In the genomic region with DNA sequence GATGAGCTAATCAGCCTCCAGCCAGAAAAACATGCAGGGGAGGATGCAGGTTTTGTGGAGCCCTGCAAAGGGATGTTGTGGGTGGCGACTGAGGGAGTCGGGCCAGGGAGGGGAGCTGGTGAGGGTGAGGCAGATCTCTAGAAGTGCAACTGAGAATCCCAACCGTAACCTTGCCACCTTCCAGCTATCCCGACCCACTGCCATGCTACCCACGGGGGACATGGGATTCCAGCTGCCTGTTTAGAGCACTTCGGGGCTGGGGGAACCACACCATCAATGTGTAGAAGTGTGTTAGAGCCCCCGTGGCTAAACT, we compare ENCODE assay signal across 8 mouse cellular contexts. TPM values are rescaled to one million over a fixed set of nuclear protein-coding genes. Genes with fewer than 3 reads are reported as not detected.
DNase-seq lines count a peak whose midpoint lies in the region; ATAC-seq and TF ChIP-seq lines count a peak whose summit lies in the region.

No protein-coding gene starts in this region.

- DNase-seq in liver, embryonic 11.5 days (ENCODE audit: low spot score) = no peak
- no peak for DNase-seq in forebrain, embryonic 11.5 days (ENCODE audit: low spot score)
- no peak for DNase-seq in right cerebral cortex, postnatal 10 days (ENCODE audit: low spot score in 2 of 2)
- DNase-seq in cerebellum, adult 11 months = no peak

- no peak for ATAC-seq in liver, embryonic 12.5 days
- no peak for ATAC-seq in liver, embryonic 11.5 days (replicated peaks; ENCODE audit: low FRiP score)
- 0 out of 2 replicates have a peak, but pooled peaks have one; percentile 15 for ATAC-seq in forebrain, embryonic 11.5 days (replicated peaks; ENCODE audit: low FRiP score)
- peak; percentile 24; the same call in 1 of the 2 replicates for ATAC-seq in intestine, postnatal 0 days
- no peak for ATAC-seq in neural tube, embryonic 14.5 days (ENCODE audit: low read depth)
- ATAC-seq in megakaryocyte-erythroid progenitor cell, adult 5-6 weeks (replicated peaks; ENCODE audit: low FRiP score, low TSS enrichment, poor library complexity, severe bottlenecking) = no peak

- no peaks in the 10 kb centered on the region for H3K36me3 ChIP-seq in liver, embryonic 12.5 days
- no peaks in the 10 kb centered on the region for H3K36me3 ChIP-seq in liver, embryonic 11.5 days (ENCODE audit: control insufficient read depth, insufficient read depth, low read length)
- no peaks in the 10 kb centered on the region for H3K36me3 ChIP-seq in forebrain, embryonic 11.5 days (ENCODE audit: control insufficient read depth, insufficient read depth, low read length)
- no peaks in the 10 kb centered on the region for H3K36me3 ChIP-seq in intestine, postnatal 0 days (ENCODE audit: control insufficient read depth, insufficient read depth)
- H3K36me3 ChIP-seq in neural tube, embryonic 14.5 days (ENCODE audit: control insufficient read depth, insufficient read depth, low read length) = no peaks in the 10 kb centered on the region

- H3K27ac ChIP-seq in liver, embryonic 12.5 days = no peak overlapping the region
- no peak overlapping the region for H3K27ac ChIP-seq in liver, embryonic 11.5 days (ENCODE audit: low read depth, low read length)
- no peak overlapping the region for H3K27ac ChIP-seq in forebrain, embryonic 11.5 days (ENCODE audit: low read depth, low read length)
- H3K27ac ChIP-seq in intestine, postnatal 0 days (ENCODE audit: low read depth, low read length) = no peak overlapping the region
- H3K27ac ChIP-seq in neural tube, embryonic 14.5 days (ENCODE audit: low read depth, low read length) = no peak overlapping the region

- no peak overlapping the region for H3K4me3 ChIP-seq in liver, embryonic 12.5 days
- H3K4me3 ChIP-seq in liver, embryonic 11.5 days (ENCODE audit: low read depth, low read length) = no peak overlapping the region
- H3K4me3 ChIP-seq in forebrain, embryonic 11.5 days (ENCODE audit: low read depth, low read length) = no peak overlapping the region
- H3K4me3 ChIP-seq in intestine, postnatal 0 days (ENCODE audit: low read depth, low read length) = no peak overlapping the region
- H3K4me3 ChIP-seq in neural tube, embryonic 14.5 days (ENCODE audit: low read depth, low read length) = no peak overlapping the region

- H3K4me2 ChIP-seq in liver, embryonic 12.5 days = peak overlapping the region; percentile 22
- no peak overlapping the region for H3K4me2 ChIP-seq in liver, embryonic 11.5 days
- 0 out of 2 replicates have a peak overlapping the region, but pooled peaks have one; percentile 24 for H3K4me2 ChIP-seq in forebrain, embryonic 11.5 days (ENCODE audit: low read depth, low read length, severe bottlenecking)
- H3K4me2 ChIP-seq in intestine, postnatal 0 days (replicated peaks; ENCODE audit: low read depth) = peak overlapping the region; percentile 43; the same call in 1 of the 2 replicates
- H3K4me2 ChIP-seq in neural tube, embryonic 14.5 days (ENCODE audit: low read depth, low read length) = peak overlapping the region; percentile 32; the same call in 1 of the 2 replicates

- peaks cover 5% of the 10 kb centered on the region for H3K4me1 ChIP-seq in liver, embryonic 12.5 days
- H3K4me1 ChIP-seq in liver, embryonic 11.5 days (replicated peaks; ENCODE audit: control insufficient read depth, insufficient read depth, low read length) = peaks cover under 1% of the 10 kb centered on the region
- H3K4me1 ChIP-seq in forebrain, embryonic 11.5 days (replicated peaks; ENCODE audit: control insufficient read depth, insufficient read depth, low read length) = peaks cover 2% of the 10 kb centered on the region; the same call in 1 of the 2 replicates
- no peaks in the 10 kb centered on the region for H3K4me1 ChIP-seq in intestine, postnatal 0 days (replicated peaks; ENCODE audit: control insufficient read depth, insufficient read depth, low read length)
- H3K4me1 ChIP-seq in neural tube, embryonic 14.5 days (ENCODE audit: control insufficient read depth, insufficient read depth, low read length) = no peaks in the 10 kb centered on the region

- WGBS in liver, embryonic 12.5 days (ENCODE audit: insufficient replicate concordance) = 26% methylated on average over 7 of the region's 7 CpGs
- WGBS in liver, embryonic 11.5 days = 25% methylated on average over 7 of the region's 7 CpGs
- 27% methylated on average over 7 of the region's 7 CpGs for WGBS in forebrain, embryonic 11.5 days
- WGBS in intestine, postnatal 0 days = 31% methylated on average over 7 of the region's 7 CpGs
- WGBS in neural tube, embryonic 14.5 days = 32% methylated on average over 7 of the region's 7 CpGs

- no peaks in the 10 kb centered on the region for H3K9me3 ChIP-seq in liver, embryonic 12.5 days (replicated peaks)
- H3K9me3 ChIP-seq in liver, embryonic 11.5 days (ENCODE audit: control insufficient read depth, low read length) = no peaks in the 10 kb centered on the region
- no peaks in the 10 kb centered on the region for H3K9me3 ChIP-seq in forebrain, embryonic 11.5 days (ENCODE audit: control insufficient read depth, low read length)
- H3K9me3 ChIP-seq in intestine, postnatal 0 days (ENCODE audit: control insufficient read depth) = no peaks in the 10 kb centered on the region
- no peaks in the 10 kb centered on the region for H3K9me3 ChIP-seq in neural tube, embryonic 14.5 days (ENCODE audit: control insufficient read depth, low read length)

- no peak overlapping the region for H3K9ac ChIP-seq in liver, embryonic 12.5 days
- no peak overlapping the region for H3K9ac ChIP-seq in liver, embryonic 11.5 days (ENCODE audit: low read depth, low read length)
- no peak overlapping the region for H3K9ac ChIP-seq in forebrain, embryonic 11.5 days (ENCODE audit: low read length)
- H3K9ac ChIP-seq in intestine, postnatal 0 days (ENCODE audit: low read depth, low read length) = no peak overlapping the region
- no peak overlapping the region for H3K9ac ChIP-seq in neural tube, embryonic 14.5 days (replicated peaks; ENCODE audit: low read depth, low read length)

- H3K27me3 ChIP-seq in liver, embryonic 12.5 days (replicated peaks) = peaks cover 69% of the 10 kb centered on the region
- H3K27me3 ChIP-seq in liver, embryonic 11.5 days (replicated peaks; ENCODE audit: control insufficient read depth, insufficient read depth, low read length) = peaks cover 15% of the 10 kb centered on the region
- H3K27me3 ChIP-seq in forebrain, embryonic 11.5 days (ENCODE audit: control insufficient read depth, insufficient read depth, low read length) = peaks cover 6% of the 10 kb centered on the region; the same call in 1 of the 2 replicates
- H3K27me3 ChIP-seq in intestine, postnatal 0 days (replicated peaks; ENCODE audit: control insufficient read depth, insufficient read depth, low read length) = peaks cover 10% of the 10 kb centered on the region; the same call in 1 of the 2 replicates
- H3K27me3 ChIP-seq in neural tube, embryonic 14.5 days (ENCODE audit: control insufficient read depth, insufficient read depth, low read length) = 0 out of 2 replicates have a peak, but pooled peaks cover 3% of the 10 kb centered on the region

- TF ChIP-seq CTCF in intestine, postnatal 0 days (IDR thresholded peaks at IDR 0.05; ENCODE audit: low read depth) = no peak

RNA-seq across cellular contexts. Expression of a gene that starts 18.6 kb away (rescaled TPM):
- 0.19 and 0.29 TPM in 2 replicates for polyA plus RNA-seq in liver, embryonic 12.5 days (2016; fragmentation: Nextera tagmentation; extraction: Ambion mirVana)
- 0.56 and 0.78 TPM in 2 replicates for polyA plus RNA-seq in liver, embryonic 11.5 days (2014; fragmentation: Nextera tagmentation; extraction: Ambion mirVana)
- polyA plus RNA-seq in forebrain, embryonic 11.5 days (2014; fragmentation: Nextera tagmentation; extraction: Ambion mirVana) = 0.17 and 0.53 TPM in 2 replicates
- 0.70 and 1.0 TPM in 2 replicates for polyA plus RNA-seq in intestine, postnatal 0 days (2015; fragmentation: Nextera tagmentation; extraction: Ambion mirVana)
- polyA plus RNA-seq in neural tube, embryonic 14.5 days (2014; fragmentation: Nextera tagmentation; extraction: Ambion mirVana) = 0.39 and 0.59 TPM in 2 replicates
- total RNA-seq in megakaryocyte-erythroid progenitor cell, adult 5-6 weeks (2014; fragmentation: Nextera tagmentation) = 0.15 and 0.20 TPM in 2 replicates
- total RNA-seq in megakaryocyte-erythroid progenitor cell, adult 5-6 weeks (2017) = 0.52 TPM in 1 of 2 replicates, not detected in the other

RNA-seq across cellular contexts. Expression of a gene that starts 51.2 kb away (rescaled TPM):
- 41.9 and 44.0 TPM in 2 replicates for polyA plus RNA-seq in liver, embryonic 12.5 days (2016; fragmentation: Nextera tagmentation; extraction: Ambion mirVana)
- 51.3 and 53.4 TPM in 2 replicates for polyA plus RNA-seq in liver, embryonic 11.5 days (2014; fragmentation: Nextera tagmentation; extraction: Ambion mirVana)
- 78.3 and 81.9 TPM in 2 replicates for polyA plus RNA-seq in forebrain, embryonic 11.5 days (2014; fragmentation: Nextera tagmentation; extraction: Ambion mirVana)
- 111 and 115 TPM in 2 replicates for polyA plus RNA-seq in intestine, postnatal 0 days (2015; fragmentation: Nextera tagmentation; extraction: Ambion mirVana)
- 26.9 and 30.8 TPM in 2 replicates for polyA plus RNA-seq in neural tube, embryonic 14.5 days (2014; fragmentation: Nextera tagmentation; extraction: Ambion mirVana)
- total RNA-seq in megakaryocyte-erythroid progenitor cell, adult 5-6 weeks (2014; fragmentation: Nextera tagmentation) = 56.0 and 67.5 TPM in 2 replicates
- total RNA-seq in megakaryocyte-erythroid progenitor cell, adult 5-6 weeks (2017) = 29.3 and 35.2 TPM in 2 replicates

Comparison
In these comparisons a context has a peak if more than half of its experiments do, and no peak if none do; other contexts are left out.
1. ATAC-seq: peak in forebrain, embryonic 11.5 days (single experiment) and intestine, postnatal 0 days (single experiment); none in liver, embryonic 12.5 days (single experiment), liver, embryonic 11.5 days (single experiment), neural tube, embryonic 14.5 days (single experiment) and megakaryocyte-erythroid progenitor cell, adult 5-6 weeks (single experiment).